22 mouse cellular contexts compared by ENCODE assay signal in genomic region chr5:36731901-36732652, GRCm38 (mm10). TPM values are rescaled to one million over a fixed set of nuclear protein-coding genes. Genes with fewer than 3 reads are reported as not detected.
DNase-seq lines count a peak whose midpoint lies in the region; ATAC-seq lines count a peak whose summit lies in the region.
"Had no signal": no experiment of that assay in that cellular context is flagged by ENCODE, and none has a peak within 500 bp of the region (broad histone marks: within the 10 kb centered on the region; RNA-seq: fewer than 3 reads in every experiment).

No protein-coding gene starts in this region.

- no peak overlapping the region for H3K27ac ChIP-seq in forebrain, embryonic 11.5 days (ENCODE audit: low read depth, low read length)
- no peak overlapping the region for H3K27ac ChIP-seq in forebrain, embryonic 14.5 days (ENCODE audit: low read depth, low read length)
- peak overlapping the region; percentile 93 for H3K27ac ChIP-seq in liver, embryonic 12.5 days
- H3K27ac ChIP-seq: embryonic facial prominence, embryonic 15.5 days; forebrain, embryonic 13.5 days; hindbrain, embryonic 10.5 days; hindbrain, postnatal 0 days; kidney, embryonic 15.5 days; macrophage; midbrain, embryonic 13.5 days; neural tube, embryonic 12.5 days had no signal

- H3K9ac ChIP-seq in forebrain, embryonic 11.5 days (ENCODE audit: low read length): no peak overlapping the region
- no peak overlapping the region for H3K9ac ChIP-seq in forebrain, embryonic 14.5 days (ENCODE audit: low read length)
- peak overlapping the region; percentile 55 for H3K9ac ChIP-seq in liver, embryonic 12.5 days
- H3K9ac ChIP-seq: embryonic facial prominence, embryonic 15.5 days; forebrain, embryonic 13.5 days; kidney, embryonic 15.5 days; midbrain, embryonic 13.5 days; neural tube, embryonic 12.5 days had no signal

- H3K4me1 ChIP-seq in forebrain, embryonic 11.5 days (replicated peaks; ENCODE audit: control insufficient read depth, insufficient read depth, low read length): no peaks in the 10 kb centered on the region
- no peaks in the 10 kb centered on the region for H3K4me1 ChIP-seq in forebrain, embryonic 14.5 days (ENCODE audit: control insufficient read depth, insufficient read depth, low read length)
- peaks cover 86% of the 10 kb centered on the region for H3K4me1 ChIP-seq in liver, embryonic 12.5 days
- H3K4me1 ChIP-seq: embryonic facial prominence, embryonic 15.5 days; midbrain, embryonic 13.5 days had no signal

- H3K36me3 ChIP-seq in forebrain, embryonic 11.5 days (ENCODE audit: control insufficient read depth, insufficient read depth, low read length): no peaks in the 10 kb centered on the region
- H3K36me3 ChIP-seq in forebrain, embryonic 14.5 days (ENCODE audit: control insufficient read depth, insufficient read depth, low read length): no peaks in the 10 kb centered on the region
- no peaks in the 10 kb centered on the region for H3K36me3 ChIP-seq in liver, embryonic 12.5 days
- H3K36me3 ChIP-seq: embryonic facial prominence, embryonic 15.5 days; hindbrain, embryonic 10.5 days; kidney, embryonic 15.5 days; midbrain, embryonic 13.5 days; neural tube, embryonic 12.5 days had no signal

- H3K27me3 ChIP-seq in forebrain, embryonic 11.5 days (ENCODE audit: control insufficient read depth, insufficient read depth, low read length): no peaks in the 10 kb centered on the region
- no peaks in the 10 kb centered on the region for H3K27me3 ChIP-seq in forebrain, embryonic 14.5 days (replicated peaks; ENCODE audit: control insufficient read depth, insufficient read depth, low read length)
- H3K27me3 ChIP-seq in liver, embryonic 12.5 days (replicated peaks): peaks cover 35% of the 10 kb centered on the region
- H3K27me3 ChIP-seq: embryonic facial prominence, embryonic 15.5 days; kidney, embryonic 15.5 days; neural tube, embryonic 12.5 days had no signal

- ATAC-seq in forebrain, embryonic 11.5 days (replicated peaks; ENCODE audit: low FRiP score): no peak
- no peak for ATAC-seq in forebrain, embryonic 14.5 days
- peak; percentile 78 for ATAC-seq in liver, embryonic 12.5 days
- ATAC-seq: forebrain, embryonic 13.5 days; hindbrain, postnatal 0 days; intestine, postnatal 0 days; midbrain, embryonic 13.5 days had no signal

- H3K9me3 ChIP-seq in forebrain, embryonic 11.5 days (ENCODE audit: control insufficient read depth, low read length): no peaks in the 10 kb centered on the region
- H3K9me3 ChIP-seq in forebrain, embryonic 14.5 days (replicated peaks; ENCODE audit: control insufficient read depth, low read length): no peaks in the 10 kb centered on the region
- H3K9me3 ChIP-seq in liver, embryonic 12.5 days (replicated peaks): no peaks in the 10 kb centered on the region
- H3K9me3 ChIP-seq: embryonic facial prominence, embryonic 15.5 days; forebrain, embryonic 13.5 days; hindbrain, embryonic 10.5 days; kidney, embryonic 15.5 days; midbrain, embryonic 13.5 days; neural tube, embryonic 12.5 days had no signal

- H3K4me2 ChIP-seq in forebrain, embryonic 11.5 days (ENCODE audit: low read depth, low read length, severe bottlenecking): no peak overlapping the region
- H3K4me2 ChIP-seq in forebrain, embryonic 14.5 days (ENCODE audit: low read length): no peak overlapping the region
- peak overlapping the region; percentile 53 for H3K4me2 ChIP-seq in liver, embryonic 12.5 days
- H3K4me2 ChIP-seq: embryonic facial prominence, embryonic 15.5 days; forebrain, embryonic 13.5 days; kidney, embryonic 15.5 days; midbrain, embryonic 13.5 days; neural tube, embryonic 12.5 days had no signal

- DNase-seq in forebrain, embryonic 11.5 days (ENCODE audit: low spot score): peak; percentile 39
- no peak for DNase-seq in forebrain, embryonic 14.5 days (ENCODE audit: low spot score)
- DNase-seq in testis, postnatal 10 days (ENCODE audit: low spot score): peak; percentile 39
- DNase-seq in testis, postnatal 14 days (ENCODE audit: low spot score): no peak
- DNase-seq in layer of hippocampus, adult 8-10 months (ENCODE audit: low spot score in 2 of 2): no peak
- no peak for DNase-seq in layer of hippocampus, postnatal 14 days (ENCODE audit: low spot score in 2 of 2)
- DNase-seq: B cell, adult 2 months; cerebellum, postnatal 10 days; gastrocnemius, postnatal 36 days; kidney, postnatal 4 days; right cerebral cortex, adult 18-20 months; thymus, adult 18-20 months had no signal

- H3K4me3 ChIP-seq in forebrain, embryonic 11.5 days (ENCODE audit: low read depth, low read length): no peak overlapping the region
- H3K4me3 ChIP-seq in forebrain, embryonic 14.5 days (ENCODE audit: low read depth, low read length): no peak overlapping the region
- peak overlapping the region; percentile 33 for H3K4me3 ChIP-seq in liver, embryonic 12.5 days
- H3K4me3 ChIP-seq: embryonic facial prominence, embryonic 15.5 days; forebrain, embryonic 13.5 days; hindbrain, embryonic 10.5 days; kidney, embryonic 15.5 days; midbrain, embryonic 13.5 days; neural tube, embryonic 12.5 days had no signal

- WGBS in forebrain, embryonic 11.5 days: 79% methylated on average over 7 of the region's 7 CpGs
- 79% methylated on average over 7 of the region's 7 CpGs for WGBS in forebrain, embryonic 14.5 days
- WGBS in liver, embryonic 12.5 days (ENCODE audit: insufficient replicate concordance): 54% methylated on average over 7 of the region's 7 CpGs

RNA-seq across cellular contexts. Expression of gene Bloc1s4, which starts 16.4 kb away (rescaled TPM):
- polyA plus RNA-seq in forebrain, embryonic 11.5 days (2014; fragmentation: Nextera tagmentation; extraction: Ambion mirVana): 22.9 and 25.6 TPM in 2 replicates
- 23.9 and 27.7 TPM in 2 replicates for polyA plus RNA-seq in forebrain, embryonic 14.5 days (2014; fragmentation: Nextera tagmentation; extraction: Ambion mirVana)
- polyA plus RNA-seq in liver, embryonic 12.5 days (2016; fragmentation: Nextera tagmentation; extraction: Ambion mirVana): 23.7 and 26.8 TPM in 2 replicates
- total RNA-seq in layer of hippocampus, adult 8-10 months (2022): 10 to 100 TPM; 14.4 to 21.4 (median 18.5) TPM
- total RNA-seq in layer of hippocampus, postnatal 14 days (2021): 10 to 100 TPM; 19.9 to 21.0 TPM

RNA-seq across cellular contexts. Expression of gene D5Ertd579e, which starts 36.3 kb away (rescaled TPM):
- 39.9 and 41.9 TPM in 2 replicates for polyA plus RNA-seq in forebrain, embryonic 11.5 days (2014; fragmentation: Nextera tagmentation; extraction: Ambion mirVana)
- 30.2 and 38.6 TPM in 2 replicates for polyA plus RNA-seq in forebrain, embryonic 14.5 days (2014; fragmentation: Nextera tagmentation; extraction: Ambion mirVana)
- polyA plus RNA-seq in liver, embryonic 12.5 days (2016; fragmentation: Nextera tagmentation; extraction: Ambion mirVana): 28.2 and 28.5 TPM in 2 replicates
- 100 to 1,000 TPM in 1 of 4 experiments, 10 to 100 TPM in 3; 92.0 to 121 (median 95.2) TPM for total RNA-seq in layer of hippocampus, adult 8-10 months (2022)
- 100 to 1,000 TPM in 1 of 2 experiments, 10 to 100 TPM in 1; 99.1 to 118 TPM for total RNA-seq in layer of hippocampus, postnatal 14 days (2021)

Comparison
In these comparisons a context has a peak if more than half of its experiments do, and no peak if none do; other contexts are left out.
1. DNase-seq: peak in forebrain, embryonic 11.5 days (single experiment) and testis, postnatal 10 days (single experiment); none in forebrain, embryonic 14.5 days (single experiment), testis, postnatal 14 days (single experiment), layer of hippocampus, adult 8-10 months (0 of 2) and layer of hippocampus, postnatal 14 days (0 of 2).